Mouse (Mus musculus): ENCODE data around the gene Taok3. TPM values are rescaled to one million over a fixed set of nuclear protein-coding genes. Genes with fewer than 3 reads are reported as not detected.

Taok3 gene
- polyA plus RNA-seq, 1 experiment from 2014 or later, result 16.1 TPM

GRCm38 (mm10) chr5:117278809-117279668, 159.1 kb downstream of the Taok3 start:
- no peak overlapping the region for H3K9ac ChIP-seq (ENCODE audit: low read depth, low read length)
- H3K27me3 ChIP-seq (ENCODE audit: insufficient read depth, low read length), result no peaks in the 10 kb centered on the region
- DNase-seq (ENCODE audit: low spot score) (no peak), ATAC-seq (replicated peaks; ENCODE audit: low FRiP score, low read depth) (peak; percentile 60)
- H3K4me2 ChIP-seq (ENCODE audit: low read length), result no peak overlapping the region
- peak overlapping the region; percentile 40; the same call in 1 of the 2 replicates for H3K27ac ChIP-seq
- H3K36me3 ChIP-seq (ENCODE audit: insufficient read depth, low read length), result peaks cover 12% of the 10 kb centered on the region; the same call in 1 of the 2 replicates
- no peaks in the 10 kb centered on the region for H3K4me1 ChIP-seq (replicated peaks; ENCODE audit: insufficient read depth, low read length)
- H3K9me3 ChIP-seq (replicated peaks; ENCODE audit: low read length), result no peaks in the 10 kb centered on the region
- WGBS, result 72% methylated on average over 15 of the region's 15 CpGs
- TF ChIP-seq CTCF (IDR thresholded peaks at IDR 0.05; ENCODE audit: low read depth), result no peak
- H3K4me3 ChIP-seq (replicated peaks; ENCODE audit: low read depth, low read length), result no peak overlapping the region

- no peak overlapping the region for H3K9ac ChIP-seq (ENCODE audit: low read depth, low read length)
- H3K4me1 ChIP-seq (replicated peaks; ENCODE audit: insufficient read depth, low read length), result no peaks in the 10 kb centered on the region
Observed at GRCm38 (mm10) chr5:117279669-117280050, 159.7 kb downstream of the Taok3 start.

GRCm38 (mm10) chr5:117281536-117281935, 161.6 kb downstream of the Taok3 start:
- no peak overlapping the region for H3K9ac ChIP-seq (ENCODE audit: low read depth, low read length)
- H3K9me3 ChIP-seq (replicated peaks; ENCODE audit: low read length), result no peaks in the 10 kb centered on the region
- H3K4me3 ChIP-seq (replicated peaks; ENCODE audit: low read depth, low read length), result no peak overlapping the region
- WGBS, result 90% methylated on average over 10 of the region's 10 CpGs
- peak; percentile 56; the same call in 1 of the 2 replicates for TF ChIP-seq CTCF (IDR thresholded peaks at IDR 0.05; ENCODE audit: low read depth)
- no peak overlapping the region for H3K4me2 ChIP-seq (ENCODE audit: low read length)
- peaks cover 12% of the 10 kb centered on the region; the same call in 1 of the 2 replicates for H3K36me3 ChIP-seq (ENCODE audit: insufficient read depth, low read length)
- H3K4me1 ChIP-seq (replicated peaks; ENCODE audit: insufficient read depth, low read length), result peaks cover 10% of the 10 kb centered on the region; the same call in 1 of the 2 replicates
- H3K27me3 ChIP-seq (ENCODE audit: insufficient read depth, low read length), result no peaks in the 10 kb centered on the region
- no peak overlapping the region for H3K27ac ChIP-seq
- DNase-seq (ENCODE audit: low spot score) (no peak), ATAC-seq (replicated peaks; ENCODE audit: low FRiP score, low read depth) (no peak)

More at GRCm38 (mm10) chr5:117279669-117280050, 159.7 kb downstream of the Taok3 start:
- DNase-seq (ENCODE audit: low spot score) (no peak), ATAC-seq (replicated peaks; ENCODE audit: low FRiP score, low read depth) (no peak)
- H3K4me2 ChIP-seq (ENCODE audit: low read length), result no peak overlapping the region
- no peak for TF ChIP-seq CTCF (IDR thresholded peaks at IDR 0.05; ENCODE audit: low read depth)
- no peaks in the 10 kb centered on the region for H3K9me3 ChIP-seq (replicated peaks; ENCODE audit: low read length)
- H3K4me3 ChIP-seq (replicated peaks; ENCODE audit: low read depth, low read length), result no peak overlapping the region
- H3K27me3 ChIP-seq (ENCODE audit: insufficient read depth, low read length), result no peaks in the 10 kb centered on the region
- WGBS, result 53% methylated on average over 4 of the region's 4 CpGs
- H3K36me3 ChIP-seq (ENCODE audit: insufficient read depth, low read length), result peaks cover 12% of the 10 kb centered on the region; the same call in 1 of the 2 replicates
- H3K27ac ChIP-seq, result no peak overlapping the region

GRCm38 (mm10) chr5:117282360-117282759, 162.4 kb downstream of the Taok3 start:
- peaks cover 11% of the 10 kb centered on the region; the same call in 1 of the 2 replicates for H3K4me1 ChIP-seq (replicated peaks; ENCODE audit: insufficient read depth, low read length)
- DNase-seq (ENCODE audit: low spot score) (no peak), ATAC-seq (replicated peaks; ENCODE audit: low FRiP score, low read depth) (no peak)
- no peak overlapping the region for H3K4me2 ChIP-seq (ENCODE audit: low read length)
- TF ChIP-seq CTCF (IDR thresholded peaks at IDR 0.05; ENCODE audit: low read depth), result peak; percentile 39; the same call in 1 of the 2 replicates
- no peak overlapping the region for H3K9ac ChIP-seq (ENCODE audit: low read depth, low read length)
- no peak overlapping the region for H3K4me3 ChIP-seq (replicated peaks; ENCODE audit: low read depth, low read length)
- H3K27me3 ChIP-seq (ENCODE audit: insufficient read depth, low read length), result no peaks in the 10 kb centered on the region
- peaks cover 12% of the 10 kb centered on the region; the same call in 1 of the 2 replicates for H3K36me3 ChIP-seq (ENCODE audit: insufficient read depth, low read length)
- no peaks in the 10 kb centered on the region for H3K9me3 ChIP-seq (replicated peaks; ENCODE audit: low read length)
- 84% methylated on average over 8 of the region's 8 CpGs for WGBS
- no peak overlapping the region for H3K27ac ChIP-seq

DNA sequence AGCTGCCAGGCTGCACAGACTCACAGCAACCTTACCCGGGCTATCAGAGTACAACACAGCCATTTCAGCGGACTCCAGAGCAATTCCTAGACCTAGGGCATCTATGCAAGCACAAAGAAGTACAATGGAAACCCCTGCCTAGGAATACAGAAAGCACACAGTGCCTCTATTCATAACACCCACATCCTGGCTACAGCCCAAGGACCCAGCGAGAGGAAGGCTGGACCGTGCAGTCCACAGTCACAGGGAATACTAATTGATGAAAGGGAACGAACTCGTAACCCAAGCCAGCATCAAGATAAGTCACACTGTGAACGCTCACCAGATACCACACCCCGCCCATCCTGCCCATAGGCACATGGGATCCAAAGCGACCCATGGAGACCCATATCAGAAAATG, 164.1 kb downstream of the Taok3 start:
- H3K27ac ChIP-seq, result no peak overlapping the region
- ATAC-seq (replicated peaks; ENCODE audit: low FRiP score, low read depth), result no peak
- H3K27me3 ChIP-seq (ENCODE audit: insufficient read depth, low read length), result no peaks in the 10 kb centered on the region
- H3K9me3 ChIP-seq (replicated peaks; ENCODE audit: low read length), result no peaks in the 10 kb centered on the region
- no peak overlapping the region for H3K4me3 ChIP-seq (replicated peaks; ENCODE audit: low read depth, low read length)
- no peak overlapping the region for H3K9ac ChIP-seq (ENCODE audit: low read depth, low read length)
- H3K4me1 ChIP-seq (replicated peaks; ENCODE audit: insufficient read depth, low read length), result peaks cover 17% of the 10 kb centered on the region; the same call in 1 of the 2 replicates
- no peak overlapping the region for H3K4me2 ChIP-seq (ENCODE audit: low read length)
- peaks cover 12% of the 10 kb centered on the region; the same call in 1 of the 2 replicates for H3K36me3 ChIP-seq (ENCODE audit: insufficient read depth, low read length)
- TF ChIP-seq CTCF (IDR thresholded peaks at IDR 0.05; ENCODE audit: low read depth), result no peak
- WGBS, result 84% methylated on average over 9 of the region's 9 CpGs
- no peak for DNase-seq (ENCODE audit: low spot score)

DNA sequence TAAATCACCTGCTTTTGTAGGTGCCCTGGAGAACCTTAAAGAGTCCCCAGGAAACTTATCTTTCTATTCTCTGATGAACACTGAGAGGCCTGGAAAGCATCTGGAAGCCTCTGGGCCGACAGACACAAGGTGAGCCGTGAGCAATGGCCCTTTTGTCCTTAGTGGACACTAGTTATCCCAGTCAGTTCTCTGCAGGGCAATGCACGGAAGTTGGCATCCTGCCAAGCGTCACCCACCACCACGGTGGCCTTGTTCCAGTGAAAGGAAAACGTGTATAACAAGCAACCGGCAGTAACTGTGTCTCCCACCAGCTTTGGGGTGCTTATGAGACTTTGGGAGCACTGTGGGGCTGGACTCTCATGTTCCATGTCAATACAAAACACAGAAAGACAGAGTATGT, 164.8 kb downstream of the Taok3 start:
- Histone ChIP-seq H3K4me3 (replicated peaks; ENCODE audit: low read depth, low read length) (no peak overlapping the region), H3K9ac (ENCODE audit: low read depth, low read length) (no peak overlapping the region), H3K27me3 (ENCODE audit: insufficient read depth, low read length) (no peaks in the 10 kb centered on the region), H3K9me3 (replicated peaks; ENCODE audit: low read length) (no peaks in the 10 kb centered on the region), H3K27ac (no peak overlapping the region), H3K4me1 (replicated peaks; ENCODE audit: insufficient read depth, low read length) (peaks cover 17% of the 10 kb centered on the region; the same call in 1 of the 2 replicates), H3K36me3 (ENCODE audit: insufficient read depth, low read length) (peaks cover 12% of the 10 kb centered on the region; the same call in 1 of the 2 replicates), H3K4me2 (ENCODE audit: low read length) (no peak overlapping the region)
- DNase-seq (ENCODE audit: low spot score) (no peak), ATAC-seq (replicated peaks; ENCODE audit: low FRiP score, low read depth) (no peak)
- 55% methylated on average over 7 of the region's 7 CpGs for WGBS
- TF ChIP-seq CTCF (IDR thresholded peaks at IDR 0.05; ENCODE audit: low read depth), result no peak

All from kidney, postnatal 0 days (tissue).